Mouse (Mus musculus): Measurements from ENCODE around the gene Igf2. TPM values are rescaled to one million over a fixed set of nuclear protein-coding genes. Genes with fewer than 3 reads are reported as not detected.

The Igf2 gene
- polyA plus RNA-seq, 1 experiment from 2014 or later, result 131 TPM

GRCm38 (mm10) chr7:142661046-142661445, 5.6 kb downstream of the Igf2 start:
- 5% methylated on average over 25 of the region's 25 CpGs for WGBS
- TF ChIP-seq CTCF (IDR thresholded peaks at IDR 0.05) (no peak), EP300 (IDR thresholded peaks at IDR 0.05) (no peak)
- Histone ChIP-seq H3K36me3 (ENCODE audit: insufficient read depth, low read length) (no peaks in the 10 kb centered on the region), H3K27ac (ENCODE audit: low read length) (no peak overlapping the region), H3K4me1 (ENCODE audit: insufficient read depth, low read depth, low read length) (no peaks in the 10 kb centered on the region; the same call in 1 of the 2 replicates), H3K27me3 (replicated peaks; ENCODE audit: insufficient read depth, low read length) (peaks cover 82% of the 10 kb centered on the region), H3K9ac (replicated peaks; ENCODE audit: low read depth) (no peak overlapping the region), H3K4me2 (replicated peaks; ENCODE audit: low read depth, low read length) (peak overlapping the region; percentile 78), H3K4me3 (ENCODE audit: low read depth, low read length) (peak overlapping the region; percentile 30; the same call in 1 of the 2 replicates), H3K9me3 (ENCODE audit: low read length) (no peaks in the 10 kb centered on the region)
- ATAC-seq (no peak), DNase-seq (ENCODE audit: low spot score) (no peak)

- ATAC-seq, result no peak
- H3K4me2 ChIP-seq (replicated peaks; ENCODE audit: low read depth, low read length), result peak overlapping the region; percentile 78
These were observed 6.0 kb downstream of the Igf2 start for GRCm38 (mm10) chr7:142660651-142660945.

GRCm38 (mm10) chr7:142659767-142660650, 6.6 kb downstream of the Igf2 start:
- Histone ChIP-seq H3K4me3 (ENCODE audit: low read depth, low read length) (peak overlapping the region; percentile 54), H3K4me1 (ENCODE audit: insufficient read depth, low read depth, low read length) (no peaks in the 10 kb centered on the region; the same call in 1 of the 2 replicates), H3K9ac (replicated peaks; ENCODE audit: low read depth) (no peak overlapping the region), H3K36me3 (ENCODE audit: insufficient read depth, low read length) (no peaks in the 10 kb centered on the region), H3K9me3 (ENCODE audit: low read length) (no peaks in the 10 kb centered on the region), H3K27me3 (replicated peaks; ENCODE audit: insufficient read depth, low read length) (peaks cover 75% of the 10 kb centered on the region), H3K4me2 (replicated peaks; ENCODE audit: low read depth, low read length) (peak overlapping the region; percentile 78), H3K27ac (ENCODE audit: low read length) (no peak overlapping the region)
- ATAC-seq (peak; percentile 10; the same call in 1 of the 2 replicates), DNase-seq (ENCODE audit: low spot score) (no peak)
- no peak for TF ChIP-seq CTCF (IDR thresholded peaks at IDR 0.05)
- TF ChIP-seq EP300 (IDR thresholded peaks at IDR 0.05), result no peak
- under 1% methylated on average over 39 of the region's 43 CpGs for WGBS

More at GRCm38 (mm10) chr7:142660651-142660945, 6.0 kb downstream of the Igf2 start:
- TF ChIP-seq CTCF (IDR thresholded peaks at IDR 0.05) (no peak), EP300 (IDR thresholded peaks at IDR 0.05) (no peak)
- Histone ChIP-seq H3K9ac (replicated peaks; ENCODE audit: low read depth) (no peak overlapping the region), H3K27me3 (replicated peaks; ENCODE audit: insufficient read depth, low read length) (peaks cover 80% of the 10 kb centered on the region), H3K9me3 (ENCODE audit: low read length) (no peaks in the 10 kb centered on the region), H3K4me3 (ENCODE audit: low read depth, low read length) (peak overlapping the region; percentile 30; the same call in 1 of the 2 replicates), H3K27ac (ENCODE audit: low read length) (no peak overlapping the region), H3K4me1 (ENCODE audit: insufficient read depth, low read depth, low read length) (no peaks in the 10 kb centered on the region; the same call in 1 of the 2 replicates), H3K36me3 (ENCODE audit: insufficient read depth, low read length) (no peaks in the 10 kb centered on the region)
- peak; percentile 13 for DNase-seq (ENCODE audit: low spot score)
- 2% methylated on average over 29 of the region's 29 CpGs for WGBS

- ATAC-seq (peak; percentile 81), DNase-seq (ENCODE audit: low spot score) (peak; percentile 66)
- Histone ChIP-seq H3K27ac (ENCODE audit: low read length) (no peak overlapping the region), H3K4me1 (ENCODE audit: insufficient read depth, low read depth, low read length) (no peaks in the 10 kb centered on the region; the same call in 1 of the 2 replicates), H3K9ac (replicated peaks; ENCODE audit: low read depth) (peak overlapping the region; percentile 8; the same call in 1 of the 2 replicates), H3K36me3 (ENCODE audit: insufficient read depth, low read length) (no peaks in the 10 kb centered on the region), H3K4me3 (ENCODE audit: low read depth, low read length) (peak overlapping the region; percentile 54), H3K4me2 (replicated peaks; ENCODE audit: low read depth, low read length) (peak overlapping the region; percentile 78), H3K27me3 (replicated peaks; ENCODE audit: insufficient read depth, low read length) (peaks cover 72% of the 10 kb centered on the region), H3K9me3 (ENCODE audit: low read length) (no peaks in the 10 kb centered on the region)
- 2% methylated on average over 25 of the region's 70 CpGs for WGBS
- TF ChIP-seq EP300 (IDR thresholded peaks at IDR 0.05) (no peak), CTCF (IDR thresholded peaks at IDR 0.05) (peak; percentile 37)
These were observed 7.4 kb downstream of the Igf2 start for GRCm38 (mm10) chr7:142659181-142659681.

GRCm38 (mm10) chr7:142658681-142659180, 7.9 kb downstream of the Igf2 start:
- H3K36me3 ChIP-seq (ENCODE audit: insufficient read depth, low read length), result no peaks in the 10 kb centered on the region
- peak overlapping the region; percentile 8; the same call in 1 of the 2 replicates for H3K9ac ChIP-seq (replicated peaks; ENCODE audit: low read depth)
- H3K9me3 ChIP-seq (ENCODE audit: low read length), result no peaks in the 10 kb centered on the region
- TF ChIP-seq EP300 (IDR thresholded peaks at IDR 0.05) (no peak), CTCF (IDR thresholded peaks at IDR 0.05) (no peak; the same call in 1 of the 2 replicates)
- peak overlapping the region; percentile 54 for H3K4me3 ChIP-seq (ENCODE audit: low read depth, low read length)
- H3K4me2 ChIP-seq (replicated peaks; ENCODE audit: low read depth, low read length), result peak overlapping the region; percentile 78
- 0 out of 2 replicates have a peak overlapping the region, but pooled peaks have one; percentile 20 for H3K27ac ChIP-seq (ENCODE audit: low read length)
- DNase-seq (ENCODE audit: low spot score), result peak; percentile 66
- 1% methylated on average over 23 of the region's 40 CpGs for WGBS
- no peaks in the 10 kb centered on the region; the same call in 1 of the 2 replicates for H3K4me1 ChIP-seq (ENCODE audit: insufficient read depth, low read depth, low read length)
- peak; percentile 28 for ATAC-seq
- peaks cover 72% of the 10 kb centered on the region for H3K27me3 ChIP-seq (replicated peaks; ENCODE audit: insufficient read depth, low read length)

All from lung, postnatal 0 days (tissue).